Mouse (Mus musculus): ENCODE measurements at regions not wholly inside any gene's neighbourhood (a gene's known extent, or its start where the extent isn't known, plus 50 kb on each side); places are given as distances from the start of the nearest gene placed in this dataset.

GRCm38 (mm10) chr3:52158788-52159260 lies 53.9 kb upstream of the Maml3 start:
- no peak for DNase-seq (ENCODE audit: low read depth)

- peak; percentile 40 for DNase-seq (ENCODE audit: low read depth)
These were observed 56.8 kb upstream of the Maml3 start for GRCm38 (mm10) chr3:52161688-52162087.

GRCm38 (mm10) chr3:52163990-52164389 lies 59.1 kb upstream of the Maml3 start:
- no peak for DNase-seq (ENCODE audit: low read depth)

GRCm38 (mm10) chr3:52167420-52167819 lies 62.5 kb upstream of the Maml3 start:
- DNase-seq (ENCODE audit: low read depth): no peak

- no peak for DNase-seq (ENCODE audit: low read depth)
These were observed 66.0 kb upstream of the Maml3 start for GRCm38 (mm10) chr3:52170847-52171246.

- DNase-seq (ENCODE audit: low read depth): no peak
These were observed 66.4 kb upstream of the Maml3 start for GRCm38 (mm10) chr3:52171303-52171702.

GRCm38 (mm10) chr3:52173490-52173889 lies 68.6 kb upstream of the Maml3 start:
- no peak for DNase-seq (ENCODE audit: low read depth)

GRCm38 (mm10) chr3:52176108-52176507 lies 71.2 kb upstream of the Maml3 start:
- DNase-seq (ENCODE audit: low read depth): peak; percentile 75

- DNase-seq (ENCODE audit: low read depth): no peak
These were observed 74.0 kb upstream of the Maml3 start for GRCm38 (mm10) chr3:52178851-52179250.

- peak; percentile 92 for DNase-seq (ENCODE audit: low read depth)
These were observed 74.8 kb upstream of the Maml3 start for GRCm38 (mm10) chr3:52179686-52180085.

GRCm38 (mm10) chr3:52180306-52180705 lies 75.4 kb upstream of the Maml3 start:
- DNase-seq (ENCODE audit: low read depth): no peak

- DNase-seq (ENCODE audit: low read depth): peak; percentile 100
These were observed 75.9 kb upstream of the Maml3 start for GRCm38 (mm10) chr3:52180785-52181184.

- DNase-seq (ENCODE audit: low read depth): peak; percentile 69
These were observed 76.6 kb upstream of the Maml3 start for GRCm38 (mm10) chr3:52181326-52182101.

GRCm38 (mm10) chr3:52184241-52184640 lies 79.4 kb upstream of the Maml3 start:
- no peak for DNase-seq (ENCODE audit: low read depth)

GRCm38 (mm10) chr3:52185351-52185750 lies 80.5 kb upstream of the Maml3 start:
- DNase-seq (ENCODE audit: low read depth): no peak

GRCm38 (mm10) chr3:52187401-52187801 lies 80.7 kb upstream of the Foxo1 start:
- DNase-seq (ENCODE audit: low read depth): peak; percentile 29

- DNase-seq (ENCODE audit: low read depth): no peak
These were observed 79.8 kb upstream of the Foxo1 start for GRCm38 (mm10) chr3:52188303-52188702.

- no peak for DNase-seq (ENCODE audit: low read depth)
These were observed 79.1 kb upstream of the Foxo1 start for GRCm38 (mm10) chr3:52189016-52189415.

GRCm38 (mm10) chr3:52190021-52190420 lies 78.1 kb upstream of the Foxo1 start:
- DNase-seq (ENCODE audit: low read depth): no peak

GRCm38 (mm10) chr3:52193026-52193425 lies 75.1 kb upstream of the Foxo1 start:
- peak; percentile 51 for DNase-seq (ENCODE audit: low read depth)

GRCm38 (mm10) chr3:52194216-52194615 lies 73.9 kb upstream of the Foxo1 start:
- DNase-seq (ENCODE audit: low read depth): no peak

- no peak for DNase-seq (ENCODE audit: low read depth)
These were observed 72.7 kb upstream of the Foxo1 start for GRCm38 (mm10) chr3:52195486-52195885.

GRCm38 (mm10) chr3:52196047-52196935 lies 71.8 kb upstream of the Foxo1 start:
- peak; percentile 91 for DNase-seq (ENCODE audit: low read depth)
